Mouse (Mus musculus) C2C12 (cell line): Measurements from ENCODE around the gene Morn2. TPM values are rescaled to one million over a fixed set of nuclear protein-coding genes. Genes with fewer than 3 reads are reported as not detected.
A peak's percentile ranks its signal among the peaks of the same experiment; 100 is the strongest.

Experiments used
- H3K27me3 ChIP-seq: one replicate; pipeline ENCODE4 v1.6.1; 2011; ENCODE audit not compliant: control insufficient read depth, insufficient read depth, insufficient read length
- H3K36me3 ChIP-seq: one replicate; pipeline ENCODE4 v1.6.1; 2011; ENCODE audit not compliant: control insufficient read depth, insufficient read depth
- H3K4me3 ChIP-seq: one replicate; pipeline ENCODE4 v1.5.1; 2011; ENCODE audit warnings: mild to moderate bottlenecking, control low read depth; ENCODE audit not compliant: poor library complexity, insufficient read depth, severe bottlenecking
- H3K79me2 ChIP-seq: one replicate; pipeline ENCODE4 v1.6.1; 2011; ENCODE audit not compliant: control insufficient read depth, insufficient read depth
- H3K79me3 ChIP-seq: one replicate; pipeline ENCODE4 v1.6.1; 2011; ENCODE audit warnings: low read depth, control low read depth
- H3ac ChIP-seq: one replicate; pipeline ENCODE3; 2011; ENCODE audit warnings: low read depth; ENCODE audit not compliant: control insufficient read depth, insufficient read length
- CEBPB ChIP-seq: IDR thresholded peaks from one replicate; pipeline ENCODE4 v1.6.1; 2011; ENCODE audit warnings: low read depth, mild to moderate bottlenecking, control low read depth, moderate library complexity
- CTCF ChIP-seq: IDR thresholded peaks from one replicate; pipeline ENCODE4 v1.5.1; 2011; ENCODE audit not compliant: control insufficient read depth, insufficient read depth, insufficient read length
- FOSL1 ChIP-seq: IDR thresholded peaks from one replicate; pipeline ENCODE4 v1.8.0; 2011; ENCODE audit warnings: mild to moderate bottlenecking, low read length; ENCODE audit not compliant: poor library complexity, insufficient read depth, severe bottlenecking
- MAX ChIP-seq: IDR thresholded peaks from one replicate; pipeline ENCODE4 v1.6.1; 2011; ENCODE audit warnings: mild to moderate bottlenecking, control low read depth
- MYOD1 ChIP-seq: IDR thresholded peaks from one replicate; pipeline ENCODE4 v1.6.1; 2011; ENCODE audit warnings: low read depth; ENCODE audit not compliant: control insufficient read depth, insufficient read length
- MYOG ChIP-seq: IDR thresholded peaks from one replicate; pipeline ENCODE4 v1.6.1; 2011; ENCODE audit not compliant: control insufficient read depth, insufficient read length; ENCODE audit errors: extremely low read depth
- USF1 ChIP-seq: IDR thresholded peaks from one replicate; pipeline ENCODE4 v1.6.1; 2011; ENCODE audit warnings: low read depth, mild to moderate bottlenecking, control low read depth, moderate library complexity
- long read RNA-seq, 2 experiments: library from polyadenylated mRNA; unstranded; transcript quantifications; one replicate each; pipeline ENCODE4 v2.0.0; 2019 to 2020
- polyA plus RNA-seq: library from polyadenylated mRNA; unstranded; fragments of >200 nt; fragmentation: generic; extraction: Trizol; gene quantifications from one replicate; pipeline ENCODE4 v1.2.1, GENCODE M21; 2012; ENCODE audit warnings: missing spikeins

Gene Morn2
- 12.4 TPM for polyA plus RNA-seq
- long read RNA-seq, experiment 1, transcript Morn2-202 (5 exons, 656 nt), result major isoform, 18 of 22 reads
- long read RNA-seq, experiment 1, partial matches to known transcripts, result 1 of 22 reads
- long read RNA-seq, experiment 1, other reads (novel, unspliced or antisense), result 3 of 22 reads
- long read RNA-seq, experiment 2, result 0 reads

GRCm38 (mm10) chr17:80290074-80290657, at the start of gene Morn2, which contains the start of gene Dhx57:
Morn2 (plus strand) TSS chr17:80290203.
Dhx57 (minus strand) TSS chr17:80290476.
- Histone ChIP-seq H3K36me3 (no peaks in the 10 kb centered on the region), H3K79me2 (peaks cover 24% of the 10 kb centered on the region), H3K79me3 (peaks cover 4% of the 10 kb centered on the region), H3K4me3 (peak within 1 kb of the TSS; percentile 90), H3ac (peak within 1 kb of the TSS; percentile 84), H3K27me3 (no peaks in the 10 kb centered on the region)
- TF ChIP-seq MAX (no peak), FOSL1 (no peak), USF1 (no peak), MYOG (no peak), CTCF (no peak), CEBPB (no peak), MYOD1 (no peak)

GRCm38 (mm10) chr17:80241594-80241993, 48.4 kb upstream of the Morn2 start:
- Histone ChIP-seq H3K27me3 (no peaks in the 10 kb centered on the region), H3K79me2 (no peaks in the 10 kb centered on the region), H3ac (no peak overlapping the region), H3K36me3 (peaks cover 43% of the 10 kb centered on the region), H3K79me3 (no peaks in the 10 kb centered on the region), H3K4me3 (no peak overlapping the region)
- TF ChIP-seq USF1, result no peak
- TF ChIP-seq MAX, result no peak
- TF ChIP-seq CTCF, result no peak
- no peak for TF ChIP-seq MYOD1
- no peak for TF ChIP-seq CEBPB
- TF ChIP-seq FOSL1, result no peak
- TF ChIP-seq MYOG, result no peak

DNA sequence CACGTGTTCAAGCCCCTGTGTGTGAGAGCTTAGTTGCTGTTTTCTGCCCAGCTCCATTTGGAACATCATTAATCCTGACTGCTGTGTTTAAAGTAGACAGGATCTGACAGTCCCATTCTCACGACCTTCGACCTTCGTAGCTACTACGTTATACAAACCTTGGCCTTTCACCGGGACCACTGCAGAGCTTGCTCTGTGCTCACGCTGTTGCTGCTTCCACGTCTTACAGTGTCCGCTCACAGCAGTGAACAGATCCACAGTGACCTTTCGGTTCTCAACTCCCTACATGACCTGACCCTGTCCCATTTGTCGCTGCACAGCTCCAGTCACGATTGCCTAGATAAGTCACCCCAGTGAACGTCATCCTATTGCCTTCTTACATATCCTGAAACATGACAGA, 46.9 kb upstream of the Morn2 start:
- H3ac ChIP-seq, result no peak overlapping the region
- H3K79me2 ChIP-seq, result no peaks in the 10 kb centered on the region
- H3K4me3 ChIP-seq, result no peak overlapping the region
- TF ChIP-seq USF1 (no peak), MAX (no peak), MYOG (no peak), MYOD1 (no peak), FOSL1 (no peak), CEBPB (no peak), CTCF (no peak)
- H3K79me3 ChIP-seq, result no peaks in the 10 kb centered on the region
- peaks cover 40% of the 10 kb centered on the region for H3K36me3 ChIP-seq
- no peaks in the 10 kb centered on the region for H3K27me3 ChIP-seq

DNA sequence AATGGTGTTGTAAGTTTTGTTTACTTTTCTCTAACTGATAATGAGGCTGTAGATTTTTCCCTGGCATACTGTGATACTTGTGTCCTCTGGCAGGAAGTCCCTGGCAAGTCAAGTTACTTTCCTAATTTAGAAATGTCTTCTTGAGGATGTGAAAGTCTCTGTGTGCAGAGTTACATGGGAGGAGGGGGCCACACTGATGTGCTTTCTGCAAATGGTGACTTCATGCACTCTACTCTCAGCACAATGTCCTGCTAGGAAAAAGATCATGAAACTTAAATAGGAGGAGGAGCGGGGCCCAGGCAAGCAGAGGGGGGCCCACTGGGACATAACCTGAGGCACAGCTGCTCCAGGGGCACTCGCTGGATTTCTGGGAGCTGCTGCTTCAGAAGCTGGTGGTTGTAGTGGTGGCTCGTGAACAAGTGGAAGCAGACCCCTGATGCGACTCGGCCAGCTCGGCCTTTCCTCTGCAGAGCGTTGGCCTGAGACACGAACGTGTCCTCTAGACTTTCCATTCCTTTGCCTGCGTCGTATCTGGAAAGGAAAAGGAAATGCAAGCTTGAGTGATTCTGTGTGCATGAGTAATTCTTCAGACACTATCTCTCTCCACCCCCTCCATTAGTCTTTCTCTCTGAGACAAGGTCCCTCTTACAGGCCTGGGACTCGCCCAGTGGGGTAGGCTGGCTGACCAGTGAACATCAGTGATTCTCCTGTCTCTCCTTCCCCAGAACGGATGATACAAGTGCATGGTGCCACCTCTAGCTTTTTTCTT, 37.1 kb upstream of the Morn2 start:
- Histone ChIP-seq H3ac (no peak overlapping the region), H3K36me3 (peaks cover 80% of the 10 kb centered on the region), H3K79me2 (no peaks in the 10 kb centered on the region), H3K4me3 (no peak overlapping the region), H3K27me3 (no peaks in the 10 kb centered on the region), H3K79me3 (no peaks in the 10 kb centered on the region)
- TF ChIP-seq CTCF (no peak), MAX (no peak), FOSL1 (no peak), MYOD1 (no peak), CEBPB (no peak), MYOG (no peak), USF1 (no peak)

- Histone ChIP-seq H3K4me3 (no peak overlapping the region), H3K79me3 (no peaks in the 10 kb centered on the region), H3ac (no peak overlapping the region), H3K79me2 (no peaks in the 10 kb centered on the region), H3K27me3 (no peaks in the 10 kb centered on the region), H3K36me3 (peaks cover 78% of the 10 kb centered on the region)
- TF ChIP-seq CEBPB (no peak), MYOD1 (no peak), MAX (no peak), MYOG (no peak), USF1 (no peak), FOSL1 (no peak), CTCF (no peak)
Measured at GRCm38 (mm10) chr17:80254421-80254820, 35.6 kb upstream of the Morn2 start.
